Mouse (Mus musculus) olfactory bulb, adult 2 months (tissue): ENCODE data around the gene Nlrx1.

ENCODE experiments used
- CTCF ChIP-seq: fragments of 200-500 bp; IDR thresholded peaks from 2 replicates; pipeline ENCODE4 v1.5.1; 2012; ENCODE audit warnings: low read depth, mild to moderate bottlenecking, low read length, moderate library complexity; ENCODE audit not compliant: insufficient read depth
- POLR2A ChIP-seq: fragments of 200-500 bp; IDR thresholded peaks from 2 replicates; pipeline ENCODE4 v1.6.1; 2012; ENCODE audit warnings: mild to moderate bottlenecking, low read depth, low read length, moderate library complexity; ENCODE audit not compliant: insufficient read depth

DNA sequence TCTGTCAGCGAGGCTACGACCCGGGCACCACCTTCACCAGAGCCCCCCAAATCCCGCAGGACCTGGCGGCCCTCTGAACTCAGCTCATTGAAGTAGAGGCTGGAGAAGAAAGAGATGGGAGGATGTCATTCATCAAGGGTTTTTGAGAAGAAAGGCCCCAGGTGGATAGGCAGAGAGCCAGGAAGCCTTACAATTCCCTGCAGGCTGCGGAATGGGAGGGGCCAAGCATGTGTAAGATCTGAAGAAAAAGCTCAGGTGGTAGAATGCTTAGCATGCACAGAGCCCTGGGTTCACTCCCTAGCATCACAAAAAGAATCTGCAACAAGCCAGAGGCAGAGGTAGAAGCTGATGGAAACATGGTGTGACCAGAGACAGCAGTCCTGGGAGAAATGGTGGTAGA lies 15.0 kb downstream of the Nlrx1 start:
- no peak for TF ChIP-seq CTCF
- TF ChIP-seq POLR2A, result no peak
